Mouse (Mus musculus) stomach, postnatal 0 days (tissue): ENCODE measurements around the gene Insrr. TPM values are rescaled to one million over a fixed set of nuclear protein-coding genes. Genes with fewer than 3 reads are reported as not detected.

Experiments
- ATAC-seq: fragments of 200-750 bp; cut with Nextera tagmentation; 2 replicates; pipeline ENCODE4 v1.8.0; 2017; ENCODE audit not compliant: low FRiP score, low TSS enrichment
- DNase-seq: peaks from one replicate; pipeline ENCODE4 v3.0.0-alpha.2; 2016; ENCODE audit warnings: low spot score
- H3K27ac ChIP-seq: fragments of 300-500 bp; sonication (generic); replicated peaks from 2 replicates; pipeline ENCODE4 v1.5.1; 2014; ENCODE audit warnings: mild to moderate bottlenecking, control low read depth
- H3K27me3 ChIP-seq: fragments of 300-500 bp; sonication (generic); 2 replicates; pipeline ENCODE4 v1.6.1; 2014; ENCODE audit warnings: low read length; ENCODE audit not compliant: control insufficient read depth, insufficient read depth
- H3K36me3 ChIP-seq: fragments of 300-500 bp; sonication (generic); 2 replicates; pipeline ENCODE4 v1.6.1; 2014; ENCODE audit warnings: low read length, mixed read lengths; ENCODE audit not compliant: control insufficient read depth, insufficient read depth
- H3K4me1 ChIP-seq: fragments of 300-500 bp; sonication (generic); replicated peaks from 2 replicates; pipeline ENCODE4 v1.6.1; 2014; ENCODE audit warnings: antibody characterized with exemption; ENCODE audit not compliant: control insufficient read depth, insufficient read depth
- H3K4me2 ChIP-seq: fragments of 300-500 bp; sonication (generic); replicated peaks from 2 replicates; pipeline ENCODE4 v1.6.1; 2014; ENCODE audit warnings: low read depth, mild to moderate bottlenecking, control low read depth, moderate library complexity
- H3K4me3 ChIP-seq: fragments of 300-500 bp; sonication (generic); 2 replicates; pipeline ENCODE4 v1.5.1; 2014; ENCODE audit warnings: low read depth, low read length, control low read depth
- H3K9ac ChIP-seq: fragments of 300-500 bp; sonication (generic); 2 replicates; pipeline ENCODE4 v1.6.1; 2014; ENCODE audit warnings: mild to moderate bottlenecking, low read length, control low read depth, mixed read lengths
- H3K9me3 ChIP-seq: fragments of 300-500 bp; sonication (generic); 2 replicates; pipeline ENCODE4 v1.6.1; 2016; ENCODE audit warnings: low read length; ENCODE audit not compliant: control insufficient read depth
- CTCF ChIP-seq: IDR thresholded peaks from 2 replicates; pipeline ENCODE4 v1.5.1; 2016; ENCODE audit warnings: antibody characterized with exemption, low read depth, mild to moderate bottlenecking, moderate library complexity
- EP300 ChIP-seq: optimal IDR thresholded peaks from 2 replicates; pipeline ENCODE3; 2016; ENCODE audit warnings: antibody characterized with exemption
- WGBS: fragments of 180-500 bp; shearing (Covaris S2); extraction: QIAGEN DNeasy Blood & Tissue Kit; methylation state at CpG from one replicate; pipeline ENCODE4 v1.1.7; 2014; 5-methylcytosine and 5-hydroxymethylcytosine counted together
- polyA plus RNA-seq: library from polyadenylated mRNA; unstranded; fragments of >200 nt; fragmentation: Nextera tagmentation; extraction: Ambion mirVana; gene quantifications from 2 replicates; pipeline ENCODE4 v1.2.1, GENCODE M21; 2015

Gene Insrr
- polyA plus RNA-seq, 1 experiment from 2014 or later, result 0.18 TPM

DNA sequence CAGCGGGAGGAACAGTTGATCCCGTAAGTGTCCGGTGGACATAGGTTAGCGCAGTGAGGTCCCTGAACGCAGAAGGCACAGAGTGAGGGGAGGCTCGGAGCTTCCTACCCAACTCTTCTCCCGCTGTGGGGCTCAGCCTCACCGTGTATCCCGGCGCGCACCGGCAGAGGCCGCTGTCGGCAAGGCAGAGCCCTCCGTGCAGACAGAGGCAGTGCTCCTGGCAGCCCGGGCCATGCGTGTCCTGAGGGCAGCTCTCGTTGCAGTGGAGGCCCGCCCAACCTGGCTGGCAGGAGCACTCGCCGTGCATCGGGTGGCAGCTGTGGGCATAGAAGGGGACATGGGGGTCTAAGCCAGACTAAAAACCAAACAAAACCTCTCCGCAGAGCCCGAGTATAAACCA is 40.8 kb upstream of the Insrr start:
- Histone ChIP-seq H3K9ac (no peak overlapping the region), H3K27me3 (no peaks in the 10 kb centered on the region), H3K9me3 (no peaks in the 10 kb centered on the region), H3K36me3 (no peaks in the 10 kb centered on the region; the same call in 1 of the 2 replicates), H3K27ac (no peak overlapping the region), H3K4me2 (peak overlapping the region; percentile 23), H3K4me3 (no peak overlapping the region; the same call in 1 of the 2 replicates), H3K4me1 (no peaks in the 10 kb centered on the region)
- TF ChIP-seq EP300, result no peak
- TF ChIP-seq CTCF, result peak; percentile 99
- DNase-seq (peak; percentile 90), ATAC-seq (peak; percentile 88)
- 6% methylated on average over 24 of the region's 24 CpGs for WGBS

DNA sequence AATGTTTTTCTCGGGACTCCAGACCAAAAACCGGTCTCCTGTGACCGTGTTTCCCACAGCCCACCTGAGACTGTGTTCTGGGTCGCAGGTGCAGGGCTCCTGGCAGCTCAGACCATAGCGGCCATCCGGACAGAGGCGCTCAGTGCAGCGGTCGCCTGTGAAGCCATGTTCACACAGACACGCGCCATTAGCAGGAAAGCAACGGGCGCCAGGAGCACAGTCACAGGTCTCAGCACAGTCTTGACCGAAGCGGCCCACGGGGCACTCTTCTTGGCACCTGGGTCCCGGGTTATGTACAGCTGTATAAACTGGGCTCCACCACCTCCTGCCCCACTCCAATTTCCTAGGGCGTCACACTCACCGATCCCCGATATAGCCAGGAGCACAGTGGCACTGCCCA is 40.3 kb upstream of the Insrr start:
- H3K4me1 ChIP-seq, result no peaks in the 10 kb centered on the region
- TF ChIP-seq EP300 (no peak), CTCF (no peak)
- H3K9ac ChIP-seq, result no peak overlapping the region
- no peak overlapping the region; the same call in 1 of the 2 replicates for H3K4me2 ChIP-seq
- no peaks in the 10 kb centered on the region; the same call in 1 of the 2 replicates for H3K36me3 ChIP-seq
- no peak overlapping the region; the same call in 1 of the 2 replicates for H3K4me3 ChIP-seq
- whole genome bisulfite sequencing, result 54% methylated on average over 20 of the region's 20 CpGs
- H3K27ac ChIP-seq, result no peak overlapping the region
- no peaks in the 10 kb centered on the region for H3K27me3 ChIP-seq
- DNase-seq, result no peak
- no peak for ATAC-seq
- H3K9me3 ChIP-seq, result no peaks in the 10 kb centered on the region

DNA sequence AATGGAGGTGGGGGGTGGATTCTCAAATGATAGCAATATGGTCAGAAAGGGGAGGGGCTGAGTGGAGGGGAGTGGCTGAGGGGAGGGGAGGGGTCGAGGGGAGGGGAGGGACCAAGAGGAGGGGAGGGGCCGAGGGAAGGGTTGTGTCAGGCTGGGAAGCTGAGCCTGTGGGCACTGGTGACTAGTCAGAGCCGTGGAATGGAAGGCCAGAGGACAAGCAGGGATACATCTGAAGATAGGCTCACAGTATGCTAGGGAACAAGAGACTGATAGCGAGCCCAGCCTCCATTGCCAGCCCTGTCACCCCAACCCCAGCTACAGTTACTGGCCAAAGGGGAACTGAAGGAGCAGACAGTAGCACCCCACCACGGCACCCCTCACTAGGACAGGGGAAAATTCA is 38.1 kb upstream of the Insrr start:
- Histone ChIP-seq H3K4me1 (peaks cover 4% of the 10 kb centered on the region; the same call in 1 of the 2 replicates), H3K4me3 (no peak overlapping the region), H3K9ac (no peak overlapping the region), H3K9me3 (no peaks in the 10 kb centered on the region), H3K27me3 (no peaks in the 10 kb centered on the region), H3K36me3 (no peaks in the 10 kb centered on the region; the same call in 1 of the 2 replicates), H3K4me2 (no peak overlapping the region), H3K27ac (no peak overlapping the region)
- TF ChIP-seq CTCF (no peak), EP300 (no peak)
- WGBS, result 42% methylated on average over 5 of the region's 5 CpGs
- DNase-seq (no peak), ATAC-seq (no peak)

DNA sequence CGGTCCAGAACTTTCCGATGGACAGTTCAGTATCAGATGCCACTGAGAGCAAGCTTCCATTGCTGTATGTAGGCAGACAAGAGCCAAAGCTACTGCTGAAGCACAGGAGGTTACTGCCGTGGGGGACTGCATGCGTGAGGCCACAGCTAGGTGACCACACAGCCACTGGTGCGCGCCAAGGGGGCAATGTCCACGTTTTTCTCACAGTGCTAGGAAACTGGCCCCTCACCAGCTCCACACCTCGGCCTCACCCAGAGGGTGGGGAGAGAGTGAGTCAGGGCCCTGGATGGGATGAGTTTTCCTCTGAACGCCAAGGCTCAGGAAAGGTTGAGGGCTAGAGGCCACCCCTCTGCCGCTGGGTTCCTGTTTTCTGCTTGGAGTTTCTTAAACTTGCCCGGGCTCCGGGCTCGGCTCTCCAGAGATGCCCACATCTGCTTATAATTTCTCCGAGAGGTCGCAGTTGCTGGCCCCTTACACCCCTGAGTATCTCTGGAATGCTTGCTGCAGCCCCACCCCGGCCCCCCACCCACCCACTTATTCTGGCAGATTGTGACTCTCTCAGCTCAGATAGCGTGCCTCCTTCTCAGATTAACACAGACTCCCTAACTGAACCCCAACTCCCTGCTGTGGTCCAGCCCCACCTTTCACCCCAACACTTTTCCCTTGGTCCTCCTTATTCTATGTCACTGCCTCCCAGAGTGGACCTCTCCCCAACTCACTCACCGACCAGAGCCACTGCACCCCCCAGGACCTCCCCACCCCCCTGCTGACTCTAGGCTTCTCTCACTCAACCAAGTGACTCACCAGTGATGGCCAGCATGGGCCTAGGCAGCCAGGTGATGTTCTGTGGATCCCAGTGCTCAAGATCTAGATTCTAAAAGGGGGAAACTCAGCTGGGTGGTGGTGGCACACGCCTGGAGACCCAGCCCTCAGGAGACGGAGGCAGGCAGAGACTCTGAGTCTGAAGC is 35.1 kb upstream of the Insrr start:
- ATAC-seq (peak; percentile 36; the same call in 1 of the 2 replicates), DNase-seq (peak; percentile 66)
- no peaks in the 10 kb centered on the region for H3K27me3 ChIP-seq
- H3K4me2 ChIP-seq, result no peak overlapping the region
- no peak overlapping the region for H3K9ac ChIP-seq
- H3K27ac ChIP-seq, result 0 out of 2 replicates have a peak overlapping the region, but pooled peaks have one; percentile 24
- no peak for TF ChIP-seq CTCF
- no peak for TF ChIP-seq EP300
- H3K4me1 ChIP-seq, result peaks cover 9% of the 10 kb centered on the region; the same call in 1 of the 2 replicates
- no peaks in the 10 kb centered on the region for H3K9me3 ChIP-seq
- no peaks in the 10 kb centered on the region; the same call in 1 of the 2 replicates for H3K36me3 ChIP-seq
- 65% methylated on average over 20 of the region's 20 CpGs for WGBS
- H3K4me3 ChIP-seq, result no peak overlapping the region

DNA sequence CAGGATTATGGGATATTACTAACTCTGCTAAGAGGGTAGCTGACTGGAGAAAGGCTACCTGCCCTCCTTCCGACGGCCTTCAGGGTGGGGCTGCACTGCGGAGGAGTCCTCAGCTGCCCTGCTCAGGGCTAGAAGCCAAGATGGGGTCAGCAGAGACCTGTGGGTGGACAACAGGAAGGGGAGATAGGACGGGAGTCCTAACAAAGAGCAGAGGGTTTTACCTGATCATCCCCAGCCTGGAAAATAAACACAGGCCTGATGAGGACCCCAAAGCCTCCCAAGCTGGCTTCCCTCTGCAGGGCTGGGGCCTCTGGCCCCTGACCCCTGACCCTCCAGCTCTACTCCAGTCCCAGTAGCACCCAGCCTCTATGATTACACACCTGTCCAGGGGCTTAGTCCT is 33.5 kb upstream of the Insrr start:
- H3K4me3 ChIP-seq, result no peak overlapping the region; the same call in 1 of the 2 replicates
- no peaks in the 10 kb centered on the region; the same call in 1 of the 2 replicates for H3K36me3 ChIP-seq
- H3K27ac ChIP-seq, result peak overlapping the region; percentile 86
- H3K4me2 ChIP-seq, result peak overlapping the region; percentile 47
- TF ChIP-seq CTCF (no peak), EP300 (no peak)
- peak overlapping the region; percentile 27; the same call in 1 of the 2 replicates for H3K9ac ChIP-seq
- ATAC-seq (0 out of 2 replicates have a peak, but pooled peaks have one; percentile 1), DNase-seq (no peak)
- H3K9me3 ChIP-seq, result no peaks in the 10 kb centered on the region
- no peaks in the 10 kb centered on the region; the same call in 1 of the 2 replicates for H3K27me3 ChIP-seq
- WGBS, result 30% methylated on average over 4 of the region's 4 CpGs
- H3K4me1 ChIP-seq, result peaks cover 9% of the 10 kb centered on the region; the same call in 1 of the 2 replicates
